ENCODE assay signal across 9 mouse cellular contexts in the genomic region with DNA sequence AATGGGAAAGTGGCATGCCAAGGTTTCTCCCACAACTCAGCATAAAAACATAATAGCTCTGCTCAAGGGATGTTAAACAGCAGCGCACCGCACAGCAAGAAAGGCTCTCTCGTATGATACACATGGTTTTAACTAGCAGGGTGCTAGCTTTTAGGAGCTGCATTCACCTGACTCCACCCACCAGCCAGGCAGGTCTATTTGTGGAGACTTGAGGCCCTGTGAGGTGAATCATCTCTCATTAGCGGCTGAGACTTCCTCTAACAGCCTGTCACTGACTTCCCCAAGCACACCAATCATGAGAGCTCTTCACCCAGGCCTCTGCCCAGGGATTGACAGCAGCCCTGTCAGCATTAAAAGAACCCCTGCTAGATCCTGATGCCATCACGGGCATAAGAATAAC.
DNase-seq lines count a peak whose midpoint lies in the region; ATAC-seq lines count a peak whose summit lies in the region.
"Had no signal": no experiment of that assay in that cellular context is flagged by ENCODE, and none has a peak within 500 bp of the region (broad histone marks: within the 10 kb centered on the region; RNA-seq: fewer than 3 reads in every experiment).

No protein-coding gene starts in this region.

- peak overlapping the region; percentile 55 for H3K27ac ChIP-seq in midbrain, embryonic 15.5 days

- peaks cover 6% of the 10 kb centered on the region; the same call in 1 of the 2 replicates for H3K4me1 ChIP-seq in midbrain, embryonic 15.5 days

- peak; percentile 10 for DNase-seq in gastrocnemius, postnatal 14 days
- no peak for DNase-seq in gastrocnemius, postnatal 25 days
- DNase-seq in heart, adult 9 months (ENCODE audit: low spot score in 2 of 2): peak; percentile 51
- peak; percentile 65 for DNase-seq in thymus, postnatal 4 days
- no peak for DNase-seq in gastrocnemius, adult 18-20 months (ENCODE audit: low spot score)
- no peak for DNase-seq in kidney, postnatal 10 days
- DNase-seq: lung, embryonic 14.5 days had no signal

- no peaks in the 10 kb centered on the region for H3K27me3 ChIP-seq in midbrain, embryonic 15.5 days (replicated peaks)

- no peaks in the 10 kb centered on the region for H3K36me3 ChIP-seq in midbrain, embryonic 15.5 days (replicated peaks)

- no peak overlapping the region for H3K9ac ChIP-seq in midbrain, embryonic 15.5 days
- H3K9ac ChIP-seq: lung, embryonic 14.5 days had no signal

- intact Hi-C loops in gastrocnemius, postnatal 14 days (cut with DNase I; ENCODE audit: low total_unique reads): no loop called here

- H3K9me3 ChIP-seq in midbrain, embryonic 15.5 days: no peaks in the 10 kb centered on the region

- no peak overlapping the region for H3K4me3 ChIP-seq in midbrain, embryonic 15.5 days

- H3K4me2 ChIP-seq in midbrain, embryonic 15.5 days: no peak overlapping the region
- H3K4me2 ChIP-seq: lung, embryonic 14.5 days had no signal

- WGBS in midbrain, embryonic 15.5 days: 44% methylated on average over 5 of the region's 5 CpGs

- ATAC-seq in CD4-positive, CD25-positive, alpha-beta regulatory T cell, adult 4 months: peak; percentile 97
- peak; percentile 52; the same call in 1 of the 2 replicates for ATAC-seq in midbrain, embryonic 15.5 days (replicated peaks)

Comparison
In these comparisons a context has a peak if more than half of its experiments do, and no peak if none do; other contexts are left out.
1. DNase-seq: peak in gastrocnemius, postnatal 14 days (single experiment), heart, adult 9 months (2 of 2) and thymus, postnatal 4 days (single experiment); none in gastrocnemius, postnatal 25 days (single experiment), gastrocnemius, adult 18-20 months (single experiment) and kidney, postnatal 10 days (single experiment).